Mouse (Mus musculus): Measurements from ENCODE around the gene A430078G23Rik. TPM values are rescaled to one million over a fixed set of nuclear protein-coding genes. Genes with fewer than 3 reads are reported as not detected.
"Not testable (repeated sequence)": the region's sequence is repeated elsewhere in the genome, so short reads cannot be mapped to it uniquely, and the experiment has no call there.

The A430078G23Rik gene
- polyA plus RNA-seq (2015; fragmentation: Nextera tagmentation; extraction: Ambion mirVana): 0.51 and 0.63 TPM in 2 replicates

GRCm38 (mm10) chr8:3353189-3353810 lies at the start of gene A430078G23Rik:
TSS of gene A430078G23Rik (plus strand) at chr8:3353415.
- TF ChIP-seq CTCF (IDR thresholded peaks at IDR 0.05; ENCODE audit: low read depth) (no peak), EP300 (optimal IDR thresholded peaks at IDR 0.05) (no peak)
- ATAC-seq (ENCODE audit: low FRiP score, low TSS enrichment): peak; percentile 54

GRCm38 (mm10) chr8:3308205-3308800 lies 44.9 kb upstream of the A430078G23Rik start:
- 91% methylated on average over 13 of the region's 13 CpGs for WGBS
- not testable (repeated sequence) for H3K36me3 ChIP-seq (ENCODE audit: control insufficient read depth, insufficient read depth, low read length); H3K4me1 ChIP-seq (replicated peaks; ENCODE audit: control insufficient read depth, insufficient read depth); DNase-seq (ENCODE audit: low spot score); H3K4me3 ChIP-seq (ENCODE audit: low read depth, low read length); H3K27me3 ChIP-seq (ENCODE audit: control insufficient read depth, insufficient read depth, low read length); H3K27ac ChIP-seq (replicated peaks); H3K9ac ChIP-seq (ENCODE audit: low read length); H3K4me2 ChIP-seq (replicated peaks; ENCODE audit: low read depth); H3K9me3 ChIP-seq (ENCODE audit: control insufficient read depth, low read length); ATAC-seq (ENCODE audit: low FRiP score, low TSS enrichment)

More at GRCm38 (mm10) chr8:3353189-3353810, at the start of gene A430078G23Rik:
- H3K9me3 ChIP-seq (ENCODE audit: control insufficient read depth, low read length): no peaks in the 10 kb centered on the region
- H3K4me2 ChIP-seq (replicated peaks; ENCODE audit: low read depth): peak within 1 kb of the TSS; percentile 23; the same call in 1 of the 2 replicates
- H3K36me3 ChIP-seq (ENCODE audit: control insufficient read depth, insufficient read depth, low read length): no peaks in the 10 kb centered on the region
- H3K9ac ChIP-seq (ENCODE audit: low read length): no peak within 1 kb of the TSS
- peak; percentile 56 for DNase-seq (ENCODE audit: low spot score)
- no peak within 1 kb of the TSS for H3K4me3 ChIP-seq (ENCODE audit: low read depth, low read length)
- H3K27me3 ChIP-seq (ENCODE audit: control insufficient read depth, insufficient read depth, low read length): no peaks in the 10 kb centered on the region
- 51% methylated on average over 13 of the region's 13 CpGs for WGBS
- peak within 1 kb of the TSS; percentile 81 for H3K27ac ChIP-seq (replicated peaks)
- no peaks in the 10 kb centered on the region for H3K4me1 ChIP-seq (replicated peaks; ENCODE audit: control insufficient read depth, insufficient read depth)

GRCm38 (mm10) chr8:3309636-3310035 lies 43.6 kb upstream of the A430078G23Rik start:
- no peak for ATAC-seq (ENCODE audit: low FRiP score, low TSS enrichment)

GRCm38 (mm10) chr8:3311482-3311881 lies 41.7 kb upstream of the A430078G23Rik start:
- no peak overlapping the region for H3K9ac ChIP-seq (ENCODE audit: low read length)
- no peaks in the 10 kb centered on the region for H3K4me1 ChIP-seq (replicated peaks; ENCODE audit: control insufficient read depth, insufficient read depth)
- H3K36me3 ChIP-seq (ENCODE audit: control insufficient read depth, insufficient read depth, low read length): no peaks in the 10 kb centered on the region
- H3K4me2 ChIP-seq (replicated peaks; ENCODE audit: low read depth): no peak overlapping the region
- no peaks in the 10 kb centered on the region for H3K27me3 ChIP-seq (ENCODE audit: control insufficient read depth, insufficient read depth, low read length)
- DNase-seq (ENCODE audit: low spot score): no peak
- no peaks in the 10 kb centered on the region for H3K9me3 ChIP-seq (ENCODE audit: control insufficient read depth, low read length)
- H3K27ac ChIP-seq (replicated peaks): no peak overlapping the region
- WGBS: 61% methylated on average over 4 of the region's 4 CpGs
- no peak for ATAC-seq (ENCODE audit: low FRiP score, low TSS enrichment)
- no peak for TF ChIP-seq EP300 (optimal IDR thresholded peaks at IDR 0.05)
- no peak for TF ChIP-seq CTCF (IDR thresholded peaks at IDR 0.05; ENCODE audit: low read depth)
- no peak overlapping the region for H3K4me3 ChIP-seq (ENCODE audit: low read depth, low read length)

More at GRCm38 (mm10) chr8:3309636-3310035, 43.6 kb upstream of the A430078G23Rik start:
- Histone ChIP-seq H3K4me3 (ENCODE audit: low read depth, low read length) (no peak overlapping the region), H3K4me1 (replicated peaks; ENCODE audit: control insufficient read depth, insufficient read depth) (no peaks in the 10 kb centered on the region), H3K27ac (replicated peaks) (no peak overlapping the region), H3K9ac (ENCODE audit: low read length) (no peak overlapping the region), H3K9me3 (ENCODE audit: control insufficient read depth, low read length) (no peaks in the 10 kb centered on the region), H3K36me3 (ENCODE audit: control insufficient read depth, insufficient read depth, low read length) (no peaks in the 10 kb centered on the region), H3K27me3 (ENCODE audit: control insufficient read depth, insufficient read depth, low read length) (no peaks in the 10 kb centered on the region), H3K4me2 (replicated peaks; ENCODE audit: low read depth) (no peak overlapping the region)
- no peak for DNase-seq (ENCODE audit: low spot score)
- WGBS: 83% methylated on average over 11 of the region's 11 CpGs
- TF ChIP-seq EP300 (optimal IDR thresholded peaks at IDR 0.05) (no peak), CTCF (IDR thresholded peaks at IDR 0.05; ENCODE audit: low read depth) (no peak)

- not testable (repeated sequence) for H3K27me3 ChIP-seq (ENCODE audit: control insufficient read depth, insufficient read depth, low read length); H3K27ac ChIP-seq (replicated peaks); H3K4me2 ChIP-seq (replicated peaks; ENCODE audit: low read depth); H3K9ac ChIP-seq (ENCODE audit: low read length); H3K9me3 ChIP-seq (ENCODE audit: control insufficient read depth, low read length); H3K4me1 ChIP-seq (replicated peaks; ENCODE audit: control insufficient read depth, insufficient read depth); H3K36me3 ChIP-seq (ENCODE audit: control insufficient read depth, insufficient read depth, low read length); ATAC-seq (ENCODE audit: low FRiP score, low TSS enrichment); DNase-seq (ENCODE audit: low spot score); H3K4me3 ChIP-seq (ENCODE audit: low read depth, low read length)
- WGBS: 88% methylated on average over 1 of the region's 1 CpGs
Observed at GRCm38 (mm10) chr8:3313417-3313816, 39.8 kb upstream of the A430078G23Rik start.

GRCm38 (mm10) chr8:3313843-3314242 lies 39.4 kb upstream of the A430078G23Rik start:
- TF ChIP-seq CTCF (IDR thresholded peaks at IDR 0.05; ENCODE audit: low read depth) (no peak), EP300 (optimal IDR thresholded peaks at IDR 0.05) (no peak)
- H3K36me3 ChIP-seq (ENCODE audit: control insufficient read depth, insufficient read depth, low read length): no peaks in the 10 kb centered on the region
- H3K4me1 ChIP-seq (replicated peaks; ENCODE audit: control insufficient read depth, insufficient read depth): no peaks in the 10 kb centered on the region
- H3K4me3 ChIP-seq (ENCODE audit: low read depth, low read length): no peak overlapping the region
- no peak overlapping the region for H3K27ac ChIP-seq (replicated peaks)
- ATAC-seq (ENCODE audit: low FRiP score, low TSS enrichment) (peak; percentile 68; the same call in 1 of the 2 replicates), DNase-seq (ENCODE audit: low spot score) (no peak)
- no peak overlapping the region for H3K9ac ChIP-seq (ENCODE audit: low read length)
- H3K27me3 ChIP-seq (ENCODE audit: control insufficient read depth, insufficient read depth, low read length): no peaks in the 10 kb centered on the region
- H3K4me2 ChIP-seq (replicated peaks; ENCODE audit: low read depth): no peak overlapping the region
- no peaks in the 10 kb centered on the region for H3K9me3 ChIP-seq (ENCODE audit: control insufficient read depth, low read length)
- 53% methylated on average over 3 of the region's 3 CpGs for WGBS

Data from stomach, postnatal 0 days (tissue).